Mouse (Mus musculus) thymus, adult 2 months (tissue): Measurements from ENCODE around the gene G430095P16Rik.

ENCODE experiments used
- CTCF ChIP-seq: fragments of 200-500 bp; IDR thresholded peaks from 2 replicates; pipeline ENCODE4 v1.5.1; 2012; ENCODE audit warnings: mild to moderate bottlenecking, control low read depth, low read length, moderate library complexity, borderline replicate concordance; ENCODE audit not compliant: control insufficient read depth, poor library complexity, insufficient read depth; ENCODE audit errors: extremely low read depth
- POLR2A ChIP-seq: fragments of 200-500 bp; IDR thresholded peaks from 2 replicates; pipeline ENCODE4 v1.6.1; 2012; ENCODE audit warnings: mild to moderate bottlenecking, low read length, control low read depth, moderate library complexity; ENCODE audit not compliant: control insufficient read depth, poor library complexity, insufficient read depth; ENCODE audit errors: extremely low read depth

DNA sequence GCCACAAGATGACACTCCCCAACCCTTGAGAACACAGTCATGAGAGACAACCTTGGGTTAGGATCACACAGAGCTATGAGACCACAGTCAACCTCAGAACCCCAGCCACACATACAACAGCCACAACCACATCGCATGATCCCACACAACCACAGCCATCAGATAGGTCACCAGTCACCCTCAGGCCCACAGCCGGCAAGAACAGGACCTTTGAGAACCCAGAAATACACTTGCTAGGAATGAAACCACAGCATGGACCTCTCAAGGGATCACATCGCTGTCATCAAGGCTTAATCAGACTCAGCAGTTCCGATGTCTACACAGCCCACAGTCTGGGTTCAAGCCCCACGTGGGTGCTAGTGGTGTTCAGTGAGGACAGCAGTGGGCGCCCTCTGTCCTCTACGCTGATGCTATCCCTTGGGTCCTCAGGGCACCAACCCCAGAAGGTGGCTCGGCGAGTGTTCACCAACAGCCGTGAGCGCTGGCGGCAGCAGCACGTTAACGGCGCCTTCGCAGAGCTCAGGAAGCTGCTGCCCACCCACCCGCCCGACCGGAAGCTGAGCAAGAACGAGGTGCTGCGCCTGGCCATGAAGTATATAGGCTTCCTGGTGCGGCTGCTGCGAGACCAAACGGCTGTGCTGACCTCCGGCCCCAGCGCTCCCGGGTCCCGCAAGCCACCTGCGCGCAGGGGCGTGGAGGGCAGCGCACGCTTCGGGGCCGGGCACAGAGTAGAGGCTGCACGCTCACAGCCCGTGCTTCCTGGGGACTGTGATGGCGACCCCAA is 19.1 kb upstream of the G430095P16Rik start:
- TF ChIP-seq POLR2A (0 out of 2 replicates have a peak, but pooled peaks have one; percentile 11), CTCF (no peak)
